Mouse (Mus musculus): ENCODE data around the gene Vmn1r135. TPM values are rescaled to one million over a fixed set of nuclear protein-coding genes. Genes with fewer than 3 reads are reported as not detected.
"Not testable (repeated sequence)": the region's sequence is repeated elsewhere in the genome, so short reads cannot be mapped to it uniquely, and the experiment has no call there.

The Vmn1r135 gene
- total RNA-seq (2012; rRNA removed) = not detected in 2 replicates

DNA sequence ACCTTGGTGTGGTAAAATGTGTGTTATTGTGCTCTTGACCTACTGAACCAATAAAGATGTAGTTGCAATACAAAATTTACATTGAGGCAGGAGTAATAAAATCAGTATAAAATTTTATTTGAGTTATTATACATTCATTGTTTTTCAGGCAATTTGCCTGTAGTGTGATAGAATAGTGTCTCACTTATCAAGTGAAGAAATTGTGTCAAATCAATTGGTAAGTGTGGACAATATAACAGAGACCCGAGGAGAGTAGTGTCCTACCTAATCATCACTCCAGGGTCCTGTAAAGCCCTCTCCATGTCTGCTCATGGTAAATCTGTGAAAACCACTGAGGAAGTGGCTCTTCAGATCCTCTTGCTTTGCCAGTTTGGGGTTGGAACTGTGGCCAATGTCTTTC lies at the start of gene Vmn1r135:
Vmn1r135 (plus strand) TSS at position 301 of the 400 bp plus-strand sequence.
- H3K36me3 ChIP-seq (ENCODE audit: control insufficient read depth, insufficient read depth, low read length, poor library complexity, severe bottlenecking); H3K4me3 ChIP-seq (ENCODE audit: insufficient read depth in 1 of 2, low read depth in 1 of 2, low read length in 2 of 2, poor library complexity in 1 of 2, severe bottlenecking in 1 of 2); in situ Hi-C loops (cut with MboI; ENCODE audit: low sequenced_read_pairs in 2 of 2, unreplicated experiment in 2 of 2); H3K4me1 ChIP-seq (ENCODE audit: control insufficient read depth in 2 of 2, insufficient read depth in 2 of 2, low read length in 2 of 2, poor library complexity in 1 of 2); H3K9ac ChIP-seq (ENCODE audit: insufficient read depth, low read depth, low read length, poor library complexity, severe bottlenecking); DNase-seq (ENCODE audit: low read depth, low spot score); H3K9me3 ChIP-seq (ENCODE audit: control insufficient read depth, insufficient read depth, low read depth, low read length); H3K27ac ChIP-seq (ENCODE audit: insufficient read depth, low read depth, low read length, poor library complexity, severe bottlenecking): not testable (repeated sequence)

- H3K4me3 ChIP-seq (ENCODE audit: insufficient read depth in 1 of 2, low read depth in 1 of 2, low read length in 2 of 2, poor library complexity in 1 of 2, severe bottlenecking in 1 of 2); H3K36me3 ChIP-seq (ENCODE audit: control insufficient read depth, insufficient read depth, low read length, poor library complexity, severe bottlenecking); in situ Hi-C loops (cut with MboI; ENCODE audit: low sequenced_read_pairs in 2 of 2, unreplicated experiment in 2 of 2); H3K9me3 ChIP-seq (ENCODE audit: control insufficient read depth, insufficient read depth, low read depth, low read length); DNase-seq (ENCODE audit: low read depth, low spot score); H3K9ac ChIP-seq (ENCODE audit: insufficient read depth, low read depth, low read length, poor library complexity, severe bottlenecking); H3K4me1 ChIP-seq (ENCODE audit: control insufficient read depth in 2 of 2, insufficient read depth in 2 of 2, low read length in 2 of 2, poor library complexity in 1 of 2); H3K27ac ChIP-seq (ENCODE audit: insufficient read depth, low read depth, low read length, poor library complexity, severe bottlenecking): not testable (repeated sequence)
Measured at GRCm38 (mm10) chr7:21796628-21797027, 35.5 kb upstream of the Vmn1r135 start, which contains the start of gene Gm4177. TSS of gene Gm4177 (minus strand) at chr7:21796728.

GRCm38 (mm10) chr7:21844167-21844566 lies 12.0 kb downstream of the Vmn1r135 start, which contains the start of gene Gm5725:
TSS of gene Gm5725 (minus strand) at chr7:21844267.
- H3K4me3 ChIP-seq (ENCODE audit: insufficient read depth in 1 of 2, low read depth in 1 of 2, low read length in 2 of 2, poor library complexity in 1 of 2, severe bottlenecking in 1 of 2); H3K9me3 ChIP-seq (ENCODE audit: control insufficient read depth, insufficient read depth, low read depth, low read length); in situ Hi-C loops (cut with MboI; ENCODE audit: low sequenced_read_pairs in 2 of 2, unreplicated experiment in 2 of 2); H3K9ac ChIP-seq (ENCODE audit: insufficient read depth, low read depth, low read length, poor library complexity, severe bottlenecking); H3K36me3 ChIP-seq (ENCODE audit: control insufficient read depth, insufficient read depth, low read length, poor library complexity, severe bottlenecking); H3K4me1 ChIP-seq (ENCODE audit: control insufficient read depth in 2 of 2, insufficient read depth in 2 of 2, low read length in 2 of 2, poor library complexity in 1 of 2); DNase-seq (ENCODE audit: low read depth, low spot score); H3K27ac ChIP-seq (ENCODE audit: insufficient read depth, low read depth, low read length, poor library complexity, severe bottlenecking): not testable (repeated sequence)

Other genes with a start within 250 kb of the Vmn1r135 start
- not detected in 2 replicates for gene Vmn1r132, start 218.3 kb upstream of the Vmn1r135 start, total RNA-seq (2012; rRNA removed)
- not detected in 2 replicates for gene Gm4175, start 70.9 kb upstream of the Vmn1r135 start, total RNA-seq (2012; rRNA removed)
- not detected in 2 replicates for gene Gm4177, start 35.6 kb upstream of the Vmn1r135 start, total RNA-seq (2012; rRNA removed)
- not detected in 2 replicates for gene Gm5725, start 11.9 kb downstream of the Vmn1r135 start, total RNA-seq (2012; rRNA removed)
- not detected in 2 replicates for gene Gm5891, start 88.9 kb downstream of the Vmn1r135 start, total RNA-seq (2012; rRNA removed)
- not detected in 2 replicates for gene Vmn1r137, start 162.2 kb downstream of the Vmn1r135 start, total RNA-seq (2012; rRNA removed)
- gene Vmn1r138, start 196.5 kb downstream of the Vmn1r135 start, total RNA-seq (2012; rRNA removed) = not detected in 2 replicates
- gene Gm6176, start 224.0 kb downstream of the Vmn1r135 start, total RNA-seq (2012; rRNA removed) = not detected in 2 replicates
- not detected in 2 replicates for gene Vmn1r139, start 236.7 kb downstream of the Vmn1r135 start, total RNA-seq (2012; rRNA removed)

Data from ES-E14 (cell line).